Mouse (Mus musculus) lung, postnatal 0 days (tissue): ENCODE measurements at regions not wholly inside any gene's neighbourhood (a gene's known extent, or its start where the extent isn't known, plus 50 kb on each side); places are given as distances from the start of the nearest gene placed in this dataset.

Experiments used
- CTCF ChIP-seq: IDR thresholded peaks from 2 replicates; pipeline ENCODE4 v1.5.1; 2016; ENCODE audit warnings: antibody characterized with exemption, mild to moderate bottlenecking
- EP300 ChIP-seq: IDR thresholded peaks from 2 replicates; pipeline ENCODE4 v1.6.1; 2016; ENCODE audit warnings: antibody characterized with exemption, mild to moderate bottlenecking, control low read depth

DNA sequence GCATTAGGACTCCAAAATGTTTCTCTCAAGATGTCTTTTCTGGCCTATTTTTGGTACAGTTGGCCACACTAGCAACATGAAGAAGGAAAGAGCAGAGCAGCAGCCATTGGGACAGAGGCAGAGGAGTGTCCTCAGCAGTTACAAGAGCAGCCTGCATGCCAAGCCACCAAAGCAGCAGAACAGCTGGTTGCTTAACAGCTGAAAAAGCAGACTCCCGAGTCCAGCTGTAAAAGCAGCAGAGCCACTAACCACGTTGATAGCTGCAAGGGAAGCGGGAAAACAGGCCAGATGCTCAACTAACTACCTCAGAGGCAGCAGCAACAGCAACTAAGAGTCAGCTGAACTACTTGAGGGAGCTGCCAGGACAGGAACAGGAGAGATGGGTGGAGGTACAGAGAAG is 134.4 kb upstream of the Sh3bp4 start:
- TF ChIP-seq CTCF (no peak), EP300 (no peak)
